Mouse (Mus musculus): ENCODE data around the gene Pigq.

GRCm38 (mm10) chr17:25967652-25968051 lies 22.9 kb upstream of the Pigq start:
- TF ChIP-seq CTCF (IDR thresholded peaks at IDR 0.05; ENCODE audit: extremely low read depth, insufficient read depth, low read length) (no peak), POLR2A (IDR thresholded peaks at IDR 0.05; ENCODE audit: extremely low read depth, insufficient read depth, low read length) (no peak)
